Mouse (Mus musculus) bone marrow, adult 2 months (tissue): Measurements from ENCODE around the gene Hnrnpll.

Experiments used
- CTCF ChIP-seq: fragments of 200-500 bp; IDR thresholded peaks from 2 replicates; pipeline ENCODE4 v1.5.1; 2011; ENCODE audit warnings: low read length, control low read depth; ENCODE audit not compliant: control insufficient read depth, insufficient read depth
- POLR2A ChIP-seq: fragments of 200-500 bp; IDR thresholded peaks from 2 replicates; pipeline ENCODE4 v1.6.1; 2011; ENCODE audit warnings: low read depth, mild to moderate bottlenecking, control low read depth, low read length, borderline replicate concordance; ENCODE audit not compliant: control insufficient read depth

- TF ChIP-seq POLR2A (no peak), CTCF (no peak)
These were observed 29.9 kb upstream of the Hnrnpll start for GRCm38 (mm10) chr17:80091879-80092549.
